Mouse (Mus musculus) stomach, embryonic 16.5 days (tissue): ENCODE data around the gene Nqo2. TPM values are rescaled to one million over a fixed set of nuclear protein-coding genes. Genes with fewer than 3 reads are reported as not detected.
A peak's percentile ranks its signal among the peaks of the same experiment; 100 is the strongest.
"Not testable (repeated sequence)": the region's sequence is repeated elsewhere in the genome, so short reads cannot be mapped to it uniquely, and the experiment has no call there.

ENCODE experiments used
- ATAC-seq: fragments of 200-750 bp; cut with Nextera tagmentation; 2 replicates; pipeline ENCODE4 v1.8.0; 2017; ENCODE audit warnings: moderate number of reproducible peaks, moderate TSS enrichment; ENCODE audit not compliant: insufficient read depth, low FRiP score
- H3K27ac ChIP-seq: fragments of 300-500 bp; sonication (generic); 2 replicates; pipeline ENCODE4 v1.5.1; 2014; ENCODE audit warnings: low read length
- H3K27me3 ChIP-seq: fragments of 300-500 bp; sonication (generic); 2 replicates; pipeline ENCODE4 v1.6.1; 2014; ENCODE audit warnings: low read length, control low read depth, mixed read lengths; ENCODE audit not compliant: control insufficient read depth, insufficient read depth
- H3K36me3 ChIP-seq: fragments of 300-500 bp; sonication (generic); 2 replicates; pipeline ENCODE4 v1.6.1; 2014; ENCODE audit warnings: low read length; ENCODE audit not compliant: control insufficient read depth, insufficient read depth
- H3K4me1 ChIP-seq: fragments of 300-500 bp; sonication (generic); 2 replicates; pipeline ENCODE4 v1.6.1; 2014; ENCODE audit warnings: low read length, control low read depth, mixed read lengths; ENCODE audit not compliant: control insufficient read depth, insufficient read depth
- H3K4me2 ChIP-seq: fragments of 300-500 bp; sonication (generic); 2 replicates; pipeline ENCODE4 v1.6.1; 2014; ENCODE audit warnings: low read depth, low read length, mixed read lengths
- H3K4me3 ChIP-seq: fragments of 300-500 bp; sonication (generic); replicated peaks from 2 replicates; pipeline ENCODE4 v1.5.1; 2014; ENCODE audit warnings: mild to moderate bottlenecking, low read length
- H3K9ac ChIP-seq: fragments of 300-500 bp; sonication (generic); 2 replicates; pipeline ENCODE4 v1.6.1; 2014; ENCODE audit warnings: low read length
- H3K9me3 ChIP-seq: fragments of 300-500 bp; sonication (generic); replicated peaks from 2 replicates; pipeline ENCODE4 v1.6.1; 2016; ENCODE audit warnings: low read length, control low read depth; ENCODE audit not compliant: control insufficient read depth
- WGBS: fragments of 180-500 bp; shearing (Covaris S2); extraction: QIAGEN DNeasy Blood & Tissue Kit; methylation state at CpG from one replicate; pipeline ENCODE4 v1.1.7; 2014; 5-methylcytosine and 5-hydroxymethylcytosine counted together
- polyA plus RNA-seq: library from polyadenylated mRNA; unstranded; fragments of >200 nt; fragmentation: Nextera tagmentation; extraction: Ambion mirVana; gene quantifications from 2 replicates; pipeline ENCODE4 v1.2.1, GENCODE M21; 2015

The Nqo2 gene
- 27.0 and 27.6 TPM in 2 replicates for polyA plus RNA-seq

DNA sequence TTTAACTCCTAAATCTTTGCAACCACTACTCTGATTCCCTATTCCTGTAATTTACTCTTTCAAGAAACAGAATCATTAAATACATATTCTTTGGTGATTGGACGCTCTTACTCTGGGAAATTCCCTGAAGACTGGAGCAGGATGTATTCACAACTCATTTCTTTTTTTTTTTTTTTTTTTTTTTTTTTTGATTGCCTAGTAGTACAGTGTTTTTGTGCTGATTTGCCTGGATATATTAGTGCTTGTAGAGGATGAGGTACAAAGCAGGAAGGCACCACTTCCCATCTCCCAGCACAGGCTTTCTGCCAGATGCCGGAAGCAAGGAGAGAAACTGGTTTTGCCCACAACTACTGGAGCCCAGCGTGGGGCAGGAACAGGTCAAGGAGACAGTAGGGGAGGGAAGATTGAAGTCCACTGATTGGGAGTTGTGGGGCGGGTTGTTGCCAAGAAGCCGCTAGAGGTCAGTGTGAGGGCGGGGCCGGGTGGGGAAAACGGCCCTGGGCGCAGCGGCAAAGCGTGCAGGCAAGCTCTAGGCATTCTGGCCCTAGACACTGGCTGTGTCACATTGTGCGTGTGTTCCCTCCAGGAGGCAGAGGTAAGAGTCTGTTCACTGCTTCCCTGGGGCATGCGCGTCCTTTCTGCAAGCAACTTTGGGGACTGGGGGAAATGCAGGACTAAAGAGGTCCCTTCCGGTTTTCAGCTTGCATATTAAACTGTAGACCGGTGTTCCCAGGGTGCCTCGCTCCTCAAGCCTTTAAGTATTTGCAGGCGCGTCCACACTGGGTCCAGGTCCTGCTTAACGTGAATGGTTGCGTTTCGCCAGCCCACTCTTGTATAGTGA lies at the start of gene Nqo2:
Nqo2 (plus strand) TSS at position 482 of the 841 bp plus-strand sequence.
- peak within 1 kb of the TSS; percentile 84 for H3K9ac ChIP-seq
- peak within 1 kb of the TSS; percentile 65 for H3K4me3 ChIP-seq
- WGBS = 3% methylated on average over 22 of the region's 22 CpGs
- peak within 1 kb of the TSS; percentile 97 for H3K27ac ChIP-seq
- no peaks in the 10 kb centered on the region for H3K36me3 ChIP-seq
- no peaks in the 10 kb centered on the region for H3K9me3 ChIP-seq
- peak within 1 kb of the TSS; percentile 70 for H3K4me2 ChIP-seq
- H3K4me1 ChIP-seq = peaks cover 12% of the 10 kb centered on the region
- peak; percentile 93 for ATAC-seq
- H3K27me3 ChIP-seq = no peaks in the 10 kb centered on the region

DNA sequence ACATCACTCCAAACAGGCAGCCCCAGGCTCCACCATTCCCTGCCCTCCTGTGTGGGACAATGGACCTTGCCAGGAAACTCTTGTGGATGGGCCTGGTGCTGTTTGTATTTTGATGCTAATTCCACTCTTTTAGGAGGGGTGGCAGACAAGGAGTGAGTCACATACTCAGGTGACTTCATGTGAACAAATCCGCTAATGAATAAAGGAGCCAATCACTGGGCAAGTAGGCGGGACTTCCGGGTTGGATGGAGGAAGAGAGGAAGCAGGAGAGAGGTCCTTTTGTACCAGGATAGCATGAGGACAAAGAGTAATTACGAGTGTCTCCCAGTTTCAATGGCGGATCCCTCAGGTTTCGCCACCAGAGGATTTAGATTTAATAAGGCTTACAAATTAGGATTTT lies 43.4 kb upstream of the Nqo2 start:
- Histone ChIP-seq H3K4me3 (no peak overlapping the region), H3K27ac (no peak overlapping the region), H3K4me1 (no peaks in the 10 kb centered on the region), H3K4me2 (no peak overlapping the region), H3K9me3 (no peaks in the 10 kb centered on the region), H3K9ac (no peak overlapping the region), H3K27me3 (no peaks in the 10 kb centered on the region), H3K36me3 (peaks cover 25% of the 10 kb centered on the region)
- 94% methylated on average over 6 of the region's 6 CpGs for WGBS
- no peak for ATAC-seq

DNA sequence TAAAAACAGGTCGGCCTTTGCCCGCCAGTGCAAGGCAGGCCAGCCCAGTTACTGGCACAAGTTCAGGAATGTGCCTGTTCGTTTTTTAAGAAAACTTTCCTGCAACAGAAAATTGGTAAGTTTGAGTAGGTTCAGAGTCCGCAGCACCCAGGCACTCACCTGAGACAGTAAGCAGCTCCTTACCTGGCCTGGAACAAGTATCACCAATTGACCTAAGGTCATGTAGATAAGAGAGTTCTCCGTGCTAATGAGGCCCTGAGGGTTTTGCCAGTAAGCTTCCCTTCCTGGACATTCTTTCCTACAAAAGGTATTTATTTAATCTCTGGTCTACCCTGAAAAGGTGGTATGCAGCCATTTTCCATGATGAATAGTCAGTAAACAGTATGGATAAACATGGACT lies 42.8 kb upstream of the Nqo2 start:
- Histone ChIP-seq H3K4me2 (no peak overlapping the region), H3K9me3 (no peaks in the 10 kb centered on the region), H3K4me3 (no peak overlapping the region), H3K27ac (no peak overlapping the region), H3K27me3 (no peaks in the 10 kb centered on the region), H3K36me3 (peaks cover 24% of the 10 kb centered on the region), H3K9ac (no peak overlapping the region), H3K4me1 (no peaks in the 10 kb centered on the region)
- ATAC-seq = no peak
- 71% methylated on average over 5 of the region's 5 CpGs for WGBS

DNA sequence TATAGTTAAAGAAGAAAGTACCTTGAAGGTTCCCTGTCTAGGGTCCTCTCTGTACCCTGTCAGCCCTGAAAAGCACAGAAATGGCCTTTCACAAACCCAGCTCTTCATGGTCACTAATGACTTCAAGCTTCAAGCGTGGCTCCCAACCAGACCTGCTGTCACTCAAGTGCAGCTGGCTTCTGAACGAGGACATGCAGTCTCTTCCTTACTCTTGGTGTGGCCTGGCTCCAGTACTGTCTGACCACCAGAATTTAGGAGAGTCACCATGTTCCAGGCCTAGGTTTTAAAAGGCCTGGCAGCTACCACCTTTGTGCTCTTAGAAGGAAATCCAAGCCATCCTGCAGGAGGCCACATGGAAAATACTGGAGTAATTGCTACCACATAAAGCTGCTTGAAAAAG lies 34.2 kb upstream of the Nqo2 start:
- no peak overlapping the region for H3K9ac ChIP-seq
- H3K27ac ChIP-seq = no peak overlapping the region
- 75% methylated on average over 2 of the region's 2 CpGs for WGBS
- ATAC-seq = no peak
- H3K36me3 ChIP-seq = peaks cover 3% of the 10 kb centered on the region
- no peak overlapping the region for H3K4me2 ChIP-seq
- H3K4me1 ChIP-seq = peaks cover 8% of the 10 kb centered on the region; the same call in 1 of the 2 replicates
- no peaks in the 10 kb centered on the region for H3K9me3 ChIP-seq
- H3K4me3 ChIP-seq = no peak overlapping the region
- no peaks in the 10 kb centered on the region for H3K27me3 ChIP-seq

DNA sequence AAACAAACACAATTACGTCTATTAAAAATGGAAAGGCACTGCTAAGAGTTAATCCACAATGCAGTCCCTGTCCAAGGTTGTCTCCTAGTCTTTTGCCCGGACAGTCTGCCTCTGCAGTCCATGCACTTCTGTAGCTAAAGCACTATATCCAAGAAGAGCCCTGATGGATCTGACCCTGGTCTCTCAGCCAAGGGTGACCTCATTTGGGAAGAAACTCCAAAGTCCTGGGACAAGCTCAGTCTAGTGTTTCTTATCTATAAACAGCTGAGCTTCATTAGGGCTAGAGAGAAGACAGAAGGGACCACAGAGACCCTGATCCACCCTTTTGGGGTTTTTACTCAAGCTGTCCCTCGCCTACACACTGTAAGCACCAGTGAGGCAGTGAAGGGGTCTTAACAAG lies 33.6 kb upstream of the Nqo2 start:
- Histone ChIP-seq H3K4me2 (no peak overlapping the region), H3K4me3 (no peak overlapping the region), H3K9ac (no peak overlapping the region), H3K4me1 (peaks cover 8% of the 10 kb centered on the region; the same call in 1 of the 2 replicates), H3K36me3 (peaks cover 3% of the 10 kb centered on the region), H3K9me3 (no peaks in the 10 kb centered on the region), H3K27me3 (no peaks in the 10 kb centered on the region), H3K27ac (no peak overlapping the region)
- WGBS = 72% methylated on average over 3 of the region's 3 CpGs
- no peak for ATAC-seq

DNA sequence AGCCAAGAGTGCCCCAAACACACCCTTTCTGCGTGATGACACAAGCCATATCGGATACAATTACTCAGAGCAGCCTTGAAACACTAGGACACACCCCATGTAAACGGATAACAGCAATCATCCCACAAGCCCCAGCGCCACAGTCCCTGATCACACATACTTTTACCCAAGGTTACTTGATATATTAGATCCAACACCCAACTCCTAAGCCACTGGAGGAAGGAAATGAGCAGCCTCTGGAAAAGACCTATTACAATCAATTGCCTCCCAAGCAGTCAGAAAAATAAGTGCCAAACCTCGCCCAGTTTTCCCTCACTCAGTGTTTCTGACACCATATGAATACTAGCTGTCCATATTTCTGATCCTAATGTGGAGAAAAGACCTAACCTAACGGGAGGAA lies 29.7 kb upstream of the Nqo2 start:
- WGBS = 54% methylated on average over 6 of the region's 6 CpGs
- no peaks in the 10 kb centered on the region for H3K27me3 ChIP-seq
- H3K9ac ChIP-seq = peak overlapping the region; percentile 32; the same call in 1 of the 2 replicates
- peak overlapping the region; percentile 86 for H3K4me3 ChIP-seq
- no peaks in the 10 kb centered on the region for H3K9me3 ChIP-seq
- peak overlapping the region; percentile 79 for H3K4me2 ChIP-seq
- H3K36me3 ChIP-seq = no peaks in the 10 kb centered on the region; the same call in 1 of the 2 replicates
- no peak for ATAC-seq
- peaks cover 8% of the 10 kb centered on the region for H3K4me1 ChIP-seq
- no peak overlapping the region for H3K27ac ChIP-seq

DNA sequence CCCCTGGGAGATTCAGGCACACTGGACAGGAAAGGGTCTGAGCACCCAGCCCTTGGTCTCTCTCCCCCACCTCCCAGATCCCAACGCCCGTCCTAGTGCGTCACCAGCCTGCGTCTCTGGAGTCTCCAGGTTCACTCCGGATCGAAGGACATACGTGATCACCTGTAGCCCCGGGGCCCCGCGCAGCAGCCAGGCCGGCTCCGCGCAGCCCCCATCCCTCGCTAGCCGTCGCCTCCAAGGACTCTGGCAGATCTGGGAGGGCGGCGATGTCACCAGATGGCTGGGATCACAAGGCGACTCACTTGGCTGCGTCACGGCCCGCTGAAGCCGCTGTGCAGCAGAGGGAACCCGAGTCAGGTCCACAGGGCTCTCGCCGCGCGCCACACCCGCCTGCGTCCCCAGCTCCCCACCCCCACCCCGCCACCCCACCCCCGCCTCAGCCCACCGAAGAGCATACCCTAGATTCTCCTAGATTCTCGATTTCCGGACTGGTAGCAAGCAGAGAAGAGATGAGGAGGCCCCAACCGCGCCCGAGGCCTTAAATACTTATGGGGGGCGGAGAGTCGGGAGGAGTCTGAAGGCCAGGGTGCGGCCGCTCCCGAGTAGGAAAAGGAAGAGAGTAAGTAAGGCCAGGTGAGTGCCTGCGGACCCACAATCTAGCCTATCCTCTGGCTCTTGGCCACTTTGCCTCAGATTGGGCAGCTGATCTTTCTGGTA lies 28.9 kb upstream of the Nqo2 start:
- Histone ChIP-seq H3K27ac (peak overlapping the region; percentile 70; the same call in 1 of the 2 replicates), H3K27me3 (no peaks in the 10 kb centered on the region), H3K4me1 (peaks cover 8% of the 10 kb centered on the region), H3K4me2 (peak overlapping the region; percentile 79), H3K4me3 (peak overlapping the region; percentile 86), H3K9ac (peak overlapping the region; percentile 92), H3K9me3 (no peaks in the 10 kb centered on the region), H3K36me3 (no peaks in the 10 kb centered on the region)
- ATAC-seq = peak; percentile 92
- WGBS = under 1% methylated on average over 44 of the region's 44 CpGs

DNA sequence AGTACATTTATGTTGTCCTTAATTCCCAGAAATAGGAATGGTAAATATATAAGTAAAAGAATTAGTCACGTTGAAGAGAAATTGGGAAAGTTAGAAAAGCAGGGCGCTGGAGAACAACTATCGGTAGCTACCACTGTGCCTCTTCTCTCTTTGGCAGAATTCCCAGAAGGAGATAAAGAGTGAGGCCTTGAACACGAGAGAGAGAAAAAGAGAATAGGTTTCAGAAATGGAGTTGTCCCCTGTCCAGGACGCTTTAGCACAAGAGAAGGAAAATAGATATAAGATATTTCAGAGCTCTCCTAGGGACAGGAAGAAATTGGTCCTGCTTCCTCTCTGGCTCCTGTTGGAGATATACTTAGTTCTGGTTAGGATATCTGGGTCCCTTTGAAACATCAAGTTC lies 27.3 kb upstream of the Nqo2 start:
- Histone ChIP-seq H3K36me3 (no peaks in the 10 kb centered on the region), H3K9ac (no peak overlapping the region), H3K9me3 (no peaks in the 10 kb centered on the region), H3K27me3 (no peaks in the 10 kb centered on the region), H3K4me2 (no peak overlapping the region), H3K27ac (no peak overlapping the region), H3K4me1 (peaks cover 8% of the 10 kb centered on the region), H3K4me3 (no peak overlapping the region)
- WGBS = 52% methylated on average over 5 of the region's 5 CpGs
- no peak for ATAC-seq

DNA sequence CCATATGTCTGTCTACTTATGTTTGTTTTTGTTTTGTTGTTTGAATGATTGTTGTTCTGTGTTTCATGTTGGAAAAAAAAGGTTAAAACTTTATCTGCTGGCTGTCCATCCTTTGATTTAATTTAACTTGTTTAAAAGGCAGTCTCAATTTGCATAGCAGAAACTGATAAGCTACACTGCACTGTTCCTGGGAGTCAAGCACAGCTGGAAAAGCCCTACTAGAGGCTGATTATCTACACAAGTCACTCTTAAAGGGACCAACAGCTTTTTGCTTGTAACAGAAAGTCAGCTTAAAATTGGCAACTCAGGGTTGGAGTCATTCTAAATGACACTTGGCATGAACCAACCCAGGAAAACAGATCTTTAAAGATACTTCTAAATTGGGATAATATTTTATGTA lies 26.9 kb upstream of the Nqo2 start:
- not testable (repeated sequence) for H3K9ac ChIP-seq, ATAC-seq, H3K9me3 ChIP-seq, H3K27me3 ChIP-seq, H3K27ac ChIP-seq, H3K4me1 ChIP-seq, H3K4me3 ChIP-seq, H3K36me3 ChIP-seq, H3K4me2 ChIP-seq
